Mouse (Mus musculus): ENCODE measurements around the gene Fndc7.

- TF ChIP-seq CTCF (IDR thresholded peaks at IDR 0.05; ENCODE audit: control insufficient read depth, insufficient read depth, low read length) (no peak), POLR2A (IDR thresholded peaks at IDR 0.05; ENCODE audit: borderline replicate concordance, control insufficient read depth, low read depth, low read length) (no peak)
These were observed 24.7 kb downstream of the Fndc7 start for GRCm38 (mm10) chr3:108865129-108865528.

Measured in bone marrow, adult 2 months (tissue).